Mouse (Mus musculus) gastrocnemius, postnatal 36 days (tissue): ENCODE results near the gene Gucy1b2. TPM values are rescaled to one million over a fixed set of nuclear protein-coding genes. Genes with fewer than 3 reads are reported as not detected.

Experiments used
- DNase-seq, 2 experiments: peaks; one replicate each; pipeline ENCODE4 v3.0.0; 2022
- intact Hi-C: fragments of 180-260 bp; cut with DNase I; formaldehyde crosslinking; loops from one replicate; pipeline ENCODE4 v1.15.1; 2025
- total RNA-seq, 2 experiments: library from RNA; stranded (reverse); gene quantifications; 2 replicates each; pipeline ENCODE4 v1.2.3; 2021

Gene Gucy1b2
- total RNA-seq, 2 experiments from 2014 or later, result not detected

- intact Hi-C loops, result no loop called here
- DNase-seq, result no peak
Observed at GRCm38 (mm10) chr14:62447214-62447548, 8.9 kb downstream of the Gucy1b2 start.

- DNase-seq, result no peak
- intact Hi-C loops, result no loop called here
Observed at GRCm38 (mm10) chr14:62446385-62447213, 9.5 kb downstream of the Gucy1b2 start.

GRCm38 (mm10) chr14:62443840-62444430, 12.2 kb downstream of the Gucy1b2 start:
- DNase-seq, result no peak
- intact Hi-C loops, result no loop called here

GRCm38 (mm10) chr14:62442971-62443370, 13.1 kb downstream of the Gucy1b2 start:
- intact Hi-C loops, result no loop called here
- no peak for DNase-seq

- intact Hi-C loops, result no loop called here
- no peak for DNase-seq
Observed at GRCm38 (mm10) chr14:62440036-62440435, 16.1 kb downstream of the Gucy1b2 start.

- intact Hi-C loops, result no loop called here
Observed at GRCm38 (mm10) chr14:62438236-62438635, 17.9 kb downstream of the Gucy1b2 start.

GRCm38 (mm10) chr14:62437806-62438205, 18.3 kb downstream of the Gucy1b2 start:
- no peak for DNase-seq
- intact Hi-C loops, result no loop called here

More at GRCm38 (mm10) chr14:62438236-62438635, 17.9 kb downstream of the Gucy1b2 start:
- no peak for DNase-seq

- intact Hi-C loops, result no loop called here
- no peak for DNase-seq
Observed at GRCm38 (mm10) chr14:62425277-62425691, 30.8 kb downstream of the Gucy1b2 start.

GRCm38 (mm10) chr14:62422265-62422664, 33.8 kb downstream of the Gucy1b2 start:
- intact Hi-C loops, result no loop called here
- no peak for DNase-seq

GRCm38 (mm10) chr14:62417501-62417900, 38.6 kb downstream of the Gucy1b2 start:
- intact Hi-C loops, result no loop called here
- no peak for DNase-seq

- no peak for DNase-seq
- intact Hi-C loops, result no loop called here
Observed at GRCm38 (mm10) chr14:62416742-62417134, 39.4 kb downstream of the Gucy1b2 start.

- intact Hi-C loops, result no loop called here
Observed at GRCm38 (mm10) chr14:62416007-62416741, 39.9 kb downstream of the Gucy1b2 start.

GRCm38 (mm10) chr14:62395346-62395745, 60.7 kb downstream of the Gucy1b2 start:
- intact Hi-C loops, result no loop called here
- no peak for DNase-seq

More at GRCm38 (mm10) chr14:62416007-62416741, 39.9 kb downstream of the Gucy1b2 start:
- no peak for DNase-seq

GRCm38 (mm10) chr14:62392754-62393153, 63.3 kb downstream of the Gucy1b2 start:
- no peak for DNase-seq
- intact Hi-C loops, result no loop called here

GRCm38 (mm10) chr14:62389729-62390536, 66.2 kb downstream of the Gucy1b2 start:
- no peak for DNase-seq
- intact Hi-C loops, result no loop called here

GRCm38 (mm10) chr14:62389064-62389728, 66.9 kb downstream of the Gucy1b2 start:
- intact Hi-C loops, result no loop called here
- no peak for DNase-seq

- intact Hi-C loops, result no loop called here
- DNase-seq, result no peak
Observed at GRCm38 (mm10) chr14:62383786-62384299, 72.2 kb downstream of the Gucy1b2 start.

- DNase-seq, result no peak
Observed at GRCm38 (mm10) chr14:62383109-62383508, 73.0 kb downstream of the Gucy1b2 start.

GRCm38 (mm10) chr14:62380606-62381005, 75.5 kb downstream of the Gucy1b2 start:
- intact Hi-C loops, result no loop called here
- no peak for DNase-seq

More at GRCm38 (mm10) chr14:62383109-62383508, 73.0 kb downstream of the Gucy1b2 start:
- intact Hi-C loops, result no loop called here

GRCm38 (mm10) chr14:62379391-62379790, 76.7 kb downstream of the Gucy1b2 start:
- intact Hi-C loops, result no loop called here
- no peak for DNase-seq
